Mouse (Mus musculus) heart, postnatal 14 days (tissue): ENCODE data around the gene Rpl19. TPM values are rescaled to one million over a fixed set of nuclear protein-coding genes. Genes with fewer than 3 reads are reported as not detected.

Experiments used
- DNase-seq, 2 experiments: peaks; one replicate each; pipeline ENCODE4 v3.0.0; 2021 to 2022
- intact Hi-C: fragments of 180-260 bp; cut with DNase I; formaldehyde crosslinking; loops from one replicate; pipeline ENCODE4 v1.15.1; 2025
- total RNA-seq, 2 experiments: library from RNA; stranded (reverse); gene quantifications; 2 replicates each; pipeline ENCODE4 v1.2.3; 2021

Rpl19 gene
- total RNA-seq, 2 experiments from 2014 or later = 538 to 580 TPM

GRCm38 (mm10) chr11:98021118-98021517, 5.4 kb upstream of the Rpl19 start:
- DNase-seq = no peak
- intact Hi-C loops = no loop called here

GRCm38 (mm10) chr11:98021565-98022252, 4.8 kb upstream of the Rpl19 start:
- peak; percentile 29 to 45 for DNase-seq
- intact Hi-C loops = loop anchor here (2.0 kb wide), 1 partner anchor 33 kb away; no protein-coding TSS in a partner anchor

GRCm38 (mm10) chr11:98022253-98022554, 4.3 kb upstream of the Rpl19 start:
- DNase-seq = no peak
- intact Hi-C loops = loop anchor here (2.0 kb wide), 1 partner anchor 33 kb away; no protein-coding TSS in a partner anchor

GRCm38 (mm10) chr11:98022555-98023371, 3.7 kb upstream of the Rpl19 start, which contains the start of gene Cacnb1:
Cacnb1 (minus strand) TSS chr11:98023034.
- DNase-seq = peak; percentile 76 to 79
- intact Hi-C loops = loop anchor here (2.0 kb wide), 1 partner anchor 34 kb away; no protein-coding TSS in a partner anchor

- no peak for DNase-seq
- intact Hi-C loops = no loop called here
These were observed 2.0 kb upstream of the Rpl19 start for GRCm38 (mm10) chr11:98024516-98024915.

GRCm38 (mm10) chr11:98026248-98026569, 301 bp upstream of the Rpl19 start:
- intact Hi-C loops = no loop called here

GRCm38 (mm10) chr11:98027297-98027688, 783 bp downstream of the Rpl19 start:
- DNase-seq = no peak
- intact Hi-C loops = no loop called here

More at GRCm38 (mm10) chr11:98026248-98026569, 301 bp upstream of the Rpl19 start:
- no peak for DNase-seq

- intact Hi-C loops = no loop called here
- no peak for DNase-seq
These were observed 1.3 kb downstream of the Rpl19 start for GRCm38 (mm10) chr11:98027785-98028184.

GRCm38 (mm10) chr11:98030701-98031442, 4.4 kb downstream of the Rpl19 start:
- DNase-seq = no peak
- intact Hi-C loops = loop anchor here (1.0 to 5.0 kb wide), 3 partner anchors 44 to 171 kb away; partner anchors contain the start of gene Cdk12

- intact Hi-C loops = loop anchor here (1.0 to 5.0 kb wide), 3 partner anchors 44 to 171 kb away; partner anchors contain the start of gene Cdk12
- peak; percentile 79 to 89 for DNase-seq
These were observed 4.9 kb downstream of the Rpl19 start for GRCm38 (mm10) chr11:98031443-98031770.

GRCm38 (mm10) chr11:98034061-98034460, 7.6 kb downstream of the Rpl19 start:
- intact Hi-C loops = loop anchor here (5.0 kb wide), 2 partner anchors 113 to 168 kb away; partner anchors contain the start of gene Cdk12
- no peak for DNase-seq

GRCm38 (mm10) chr11:98034840-98035239, 8.3 kb downstream of the Rpl19 start:
- intact Hi-C loops = loop anchor here (5.0 kb wide), 2 partner anchors 112 to 167 kb away; partner anchors contain the start of gene Cdk12

GRCm38 (mm10) chr11:98035977-98036377, 9.5 kb downstream of the Rpl19 start:
- DNase-seq = peak; percentile 52 to 64
- intact Hi-C loops = no loop called here

More at GRCm38 (mm10) chr11:98034840-98035239, 8.3 kb downstream of the Rpl19 start:
- DNase-seq = no peak

- DNase-seq = no peak
- intact Hi-C loops = no loop called here
These were observed 11.4 kb downstream of the Rpl19 start for GRCm38 (mm10) chr11:98037871-98038270.

- intact Hi-C loops = no loop called here
These were observed 14.5 kb downstream of the Rpl19 start for GRCm38 (mm10) chr11:98040975-98041374.

GRCm38 (mm10) chr11:98042741-98043140, 16.2 kb downstream of the Rpl19 start:
- intact Hi-C loops = no loop called here
- DNase-seq = no peak

More at GRCm38 (mm10) chr11:98040975-98041374, 14.5 kb downstream of the Rpl19 start:
- DNase-seq = no peak

GRCm38 (mm10) chr11:98044074-98044473, 17.6 kb downstream of the Rpl19 start:
- DNase-seq = no peak
- intact Hi-C loops = no loop called here

- DNase-seq = no peak
- intact Hi-C loops = no loop called here
These were observed 19.1 kb downstream of the Rpl19 start for GRCm38 (mm10) chr11:98045596-98045995.

- no peak for DNase-seq
- intact Hi-C loops = no loop called here
These were observed 20.0 kb downstream of the Rpl19 start for GRCm38 (mm10) chr11:98046466-98046865.

- DNase-seq = peak; percentile 42 to 69
- intact Hi-C loops = no loop called here
These were observed 21.2 kb downstream of the Rpl19 start for GRCm38 (mm10) chr11:98047745-98048144.
